Mouse (Mus musculus) ES-E14 (cell line): Measurements from ENCODE around the gene Hmox2.
A peak's percentile ranks its signal among the peaks of the same experiment; 100 is the strongest.

Experiments
- CHD2 ChIP-seq: IDR thresholded peaks from 2 replicates; pipeline ENCODE4 v1.6.1; 2014; ENCODE audit warnings: mild to moderate bottlenecking, low read depth, low read length, inconsistent platforms
- HCFC1 ChIP-seq: IDR thresholded peaks from 2 replicates; pipeline ENCODE4 v1.6.1; 2012; ENCODE audit warnings: low read length, inconsistent platforms, borderline replicate concordance; ENCODE audit not compliant: insufficient read depth
- MAFK ChIP-seq: IDR thresholded peaks from 2 replicates; pipeline ENCODE4 v1.6.1; 2014; ENCODE audit warnings: mild to moderate bottlenecking, low read depth, low read length, inconsistent platforms; ENCODE audit not compliant: insufficient read depth
- ZC3H11A ChIP-seq: IDR thresholded peaks from 2 replicates; pipeline ENCODE4 v1.6.1; 2012; ENCODE audit warnings: low read depth, mild to moderate bottlenecking, inconsistent platforms, low read length, borderline replicate concordance
- ZNF384 ChIP-seq: IDR thresholded peaks from 2 replicates; pipeline ENCODE4 v1.6.1; 2012; ENCODE audit warnings: low read depth, low read length, inconsistent platforms

DNA sequence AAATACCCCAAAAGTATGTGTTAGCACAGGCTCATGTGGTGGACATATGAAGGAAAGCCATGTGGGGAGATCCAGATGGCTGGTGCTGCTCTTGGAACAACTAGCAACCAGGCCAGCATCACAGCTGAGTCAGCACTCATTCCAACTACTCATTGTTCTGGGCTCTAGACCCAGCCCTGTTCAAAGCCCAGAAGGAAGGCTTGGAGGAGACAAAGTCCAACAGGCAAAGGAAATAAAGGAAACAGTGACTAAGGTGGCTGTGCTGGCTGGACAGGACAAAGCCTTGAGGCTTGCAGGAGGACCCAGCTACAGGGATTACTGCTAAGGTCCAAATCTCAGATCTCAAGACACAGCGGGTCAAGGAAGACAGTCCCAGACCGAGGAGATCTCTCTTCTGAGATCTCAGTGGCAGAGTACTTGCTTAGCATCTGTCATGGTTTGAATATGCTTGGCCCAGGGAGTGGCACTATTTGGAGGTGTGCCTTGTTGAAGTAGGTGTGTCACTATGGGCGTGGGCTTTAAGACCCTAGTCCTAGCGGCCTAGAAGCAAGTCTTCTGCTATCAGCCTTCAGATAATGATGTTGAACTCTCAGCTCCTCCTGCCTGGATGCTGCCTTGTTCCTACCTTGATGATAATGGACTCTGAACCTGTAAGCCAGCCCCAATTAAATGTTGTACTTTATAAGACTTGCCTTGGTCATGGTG is 51.9 kb downstream of the Hmox2 start:
- TF ChIP-seq ZNF384 (no peak), MAFK (peak; percentile 48; the same call in 1 of the 2 replicates), CHD2 (no peak), ZC3H11A (no peak), HCFC1 (no peak)
